Mouse (Mus musculus) heart, embryonic 11.5 days (tissue): ENCODE measurements at regions not wholly inside any gene's neighbourhood (a gene's known extent, or its start where the extent isn't known, plus 50 kb on each side); places are given as distances from the start of the nearest gene placed in this dataset.

Experiments used
- ATAC-seq: fragments of 200-750 bp; cut with Nextera tagmentation; replicated peaks from 2 replicates; pipeline ENCODE4 v1.8.0; 2017; ENCODE audit warnings: moderate library complexity; ENCODE audit not compliant: insufficient number of reproducible peaks, low FRiP score, low TSS enrichment
- H3K27ac ChIP-seq: fragments of 300-500 bp; sonication (generic); 2 replicates; pipeline ENCODE4 v1.5.1; 2014; ENCODE audit warnings: mild to moderate bottlenecking, low read depth, low read length
- H3K27me3 ChIP-seq: fragments of 300-500 bp; sonication (generic); 2 replicates; pipeline ENCODE4 v1.6.1; 2014; ENCODE audit warnings: mild to moderate bottlenecking, low read length, mixed read lengths; ENCODE audit not compliant: control insufficient read depth, insufficient read depth
- H3K36me3 ChIP-seq: fragments of 300-500 bp; sonication (generic); 2 replicates; pipeline ENCODE4 v1.6.1; 2014; ENCODE audit warnings: mild to moderate bottlenecking, low read length, moderate library complexity, mixed read lengths; ENCODE audit not compliant: control insufficient read depth, insufficient read depth
- H3K4me1 ChIP-seq: fragments of 300-500 bp; sonication (generic); 2 replicates; pipeline ENCODE4 v1.6.1; 2014; ENCODE audit warnings: low read length; ENCODE audit not compliant: control insufficient read depth, insufficient read depth
- H3K4me2 ChIP-seq: fragments of 300-500 bp; sonication (generic); 2 replicates; pipeline ENCODE4 v1.6.1; 2014; ENCODE audit warnings: mild to moderate bottlenecking, moderate library complexity
- H3K4me3 ChIP-seq: fragments of 300-500 bp; sonication (generic); 2 replicates; pipeline ENCODE4 v1.5.1; 2014; ENCODE audit warnings: low read depth, low read length
- H3K9ac ChIP-seq: fragments of 300-500 bp; sonication (generic); 2 replicates; pipeline ENCODE4 v1.6.1; 2014; ENCODE audit warnings: mild to moderate bottlenecking, low read depth, low read length, moderate library complexity
- H3K9me3 ChIP-seq: fragments of 300-500 bp; sonication (generic); replicated peaks from 2 replicates; pipeline ENCODE4 v1.6.1; 2016; ENCODE audit warnings: low read length; ENCODE audit not compliant: control insufficient read depth
- WGBS: fragments of 180-500 bp; shearing (Covaris S2); extraction: QIAGEN DNeasy Blood & Tissue Kit; methylation state at CpG from one replicate; pipeline ENCODE4 v1.1.7; 2014; ENCODE audit not compliant: insufficient replicate concordance; 5-methylcytosine and 5-hydroxymethylcytosine counted together

DNA sequence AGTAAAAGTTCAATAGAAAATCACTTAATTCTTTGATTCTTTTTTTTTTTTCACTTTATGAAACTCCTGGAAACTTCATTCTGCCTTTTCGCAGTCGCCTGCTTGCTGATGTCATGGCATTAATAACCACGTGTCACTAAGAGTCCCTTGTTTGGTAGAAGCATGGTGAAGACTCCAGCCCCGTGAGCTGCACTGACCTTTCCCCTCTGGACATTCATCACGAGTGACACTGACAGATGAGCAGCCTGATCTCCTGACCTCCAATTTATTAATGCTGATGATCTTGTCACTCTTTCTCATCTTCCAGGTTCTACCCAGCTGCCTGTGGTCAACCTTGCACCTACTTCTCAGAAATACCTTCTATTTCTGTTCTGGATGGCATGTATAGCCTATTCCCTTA lies 867.1 kb upstream of the Slit2 start:
- H3K4me2 ChIP-seq: no peak overlapping the region
- no peak overlapping the region for H3K4me3 ChIP-seq
- no peak overlapping the region for H3K27ac ChIP-seq
- H3K9me3 ChIP-seq: no peaks in the 10 kb centered on the region
- no peaks in the 10 kb centered on the region for H3K36me3 ChIP-seq
- H3K4me1 ChIP-seq: no peaks in the 10 kb centered on the region
- H3K9ac ChIP-seq: no peak overlapping the region
- no peak for ATAC-seq
- no peaks in the 10 kb centered on the region for H3K27me3 ChIP-seq
- 61% methylated on average over 5 of the region's 5 CpGs for WGBS

DNA sequence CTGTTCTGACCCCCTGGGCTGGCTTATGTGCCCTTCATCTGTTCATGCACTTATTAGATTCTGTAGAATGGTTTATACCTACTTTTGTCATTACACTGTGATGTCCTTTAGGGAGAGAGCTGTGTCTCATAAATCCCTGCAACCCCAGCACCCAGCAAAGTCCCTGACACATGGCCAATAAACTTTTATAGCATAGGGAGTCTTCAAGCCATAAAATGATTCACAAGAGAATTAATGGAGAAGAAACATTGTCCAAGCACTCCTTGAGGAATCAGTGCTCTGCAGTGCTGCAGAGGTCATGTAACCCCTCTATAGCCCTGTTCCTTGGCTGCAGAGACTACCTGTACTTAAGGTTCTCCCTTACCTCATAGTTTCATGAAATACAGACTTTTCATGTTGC lies 887.2 kb upstream of the Slit2 start:
- ATAC-seq: no peak
- Histone ChIP-seq H3K4me3 (no peak overlapping the region), H3K9ac (no peak overlapping the region)

DNA sequence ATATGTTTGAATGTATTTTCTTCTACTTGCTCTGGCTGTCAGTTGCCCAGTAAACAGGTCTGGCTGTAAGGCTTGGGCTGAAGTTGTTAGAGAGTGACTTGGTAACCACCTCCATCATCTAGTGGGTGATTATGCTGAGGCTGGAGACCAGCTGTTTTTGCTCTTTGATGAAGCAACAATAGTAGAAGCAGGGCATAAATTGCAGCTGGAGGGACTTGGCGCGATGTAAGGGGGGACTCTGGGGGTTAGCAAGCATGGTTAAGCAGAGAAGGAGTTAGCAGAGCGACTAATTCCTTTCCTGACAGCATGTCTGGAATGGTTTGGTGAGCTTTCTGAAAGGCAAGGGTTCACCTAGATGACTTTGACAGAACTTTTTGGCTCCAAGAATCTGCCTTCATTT lies 930.0 kb upstream of the Slit2 start:
- Histone ChIP-seq H3K4me1 (no peaks in the 10 kb centered on the region), H3K27me3 (no peaks in the 10 kb centered on the region), H3K36me3 (no peaks in the 10 kb centered on the region), H3K27ac (no peak overlapping the region), H3K9me3 (no peaks in the 10 kb centered on the region), H3K9ac (no peak overlapping the region), H3K4me2 (no peak overlapping the region), H3K4me3 (no peak overlapping the region)
- 73% methylated on average over 3 of the region's 3 CpGs for WGBS
- ATAC-seq: no peak

More for the DNA sequence above, 887.2 kb upstream of the Slit2 start:
- Histone ChIP-seq H3K9me3 (no peaks in the 10 kb centered on the region), H3K4me1 (no peaks in the 10 kb centered on the region), H3K27ac (no peak overlapping the region), H3K27me3 (no peaks in the 10 kb centered on the region), H3K4me2 (no peak overlapping the region), H3K36me3 (no peaks in the 10 kb centered on the region)

DNA sequence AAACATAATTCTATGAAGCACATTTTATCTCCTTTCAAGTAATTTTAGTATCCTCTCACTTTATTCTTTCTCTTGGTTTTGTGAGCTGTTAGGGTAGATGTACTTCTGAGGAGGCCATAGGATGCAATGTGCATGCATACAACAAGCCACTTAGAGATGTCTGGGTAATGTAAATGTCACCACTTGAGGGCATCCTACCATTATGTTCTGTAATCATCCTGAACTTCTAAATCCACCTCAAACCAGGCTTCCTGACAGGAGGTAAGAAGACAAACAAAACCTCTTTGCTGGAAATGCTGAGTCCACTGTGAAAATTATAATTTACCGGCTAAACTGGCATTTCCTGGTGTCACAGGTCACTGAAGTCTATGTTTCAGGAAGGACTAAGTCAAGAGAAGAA lies 946.2 kb upstream of the Slit2 start:
- H3K4me1 ChIP-seq: no peaks in the 10 kb centered on the region
- no peak overlapping the region for H3K9ac ChIP-seq
- H3K36me3 ChIP-seq: no peaks in the 10 kb centered on the region
- WGBS: 30% methylated on average over 1 of the region's 1 CpGs
- H3K4me3 ChIP-seq: no peak overlapping the region
- no peaks in the 10 kb centered on the region for H3K9me3 ChIP-seq
- no peaks in the 10 kb centered on the region for H3K27me3 ChIP-seq
- H3K4me2 ChIP-seq: no peak overlapping the region
- no peak overlapping the region for H3K27ac ChIP-seq
- no peak for ATAC-seq

DNA sequence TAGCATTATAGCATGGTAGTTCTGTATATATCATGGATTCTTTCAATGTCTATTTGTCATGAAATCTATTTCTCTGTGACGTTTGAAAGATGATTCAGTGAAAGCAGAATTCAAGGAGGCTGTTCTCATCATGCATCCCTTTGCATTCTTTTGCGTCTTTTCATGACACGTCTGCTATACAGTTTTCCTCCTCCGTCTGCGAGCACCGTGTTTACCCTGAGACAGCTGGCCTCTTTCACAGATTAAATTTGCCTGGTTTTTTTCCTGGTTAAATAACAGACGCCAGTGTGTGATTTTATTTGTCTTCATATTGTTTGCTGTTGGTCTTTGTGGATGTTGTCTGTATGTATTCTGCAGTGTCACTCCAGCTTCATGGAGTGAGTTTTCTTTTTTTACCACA lies 948.9 kb upstream of the Slit2 start:
- Histone ChIP-seq H3K4me1 (no peaks in the 10 kb centered on the region), H3K27me3 (no peaks in the 10 kb centered on the region), H3K4me3 (no peak overlapping the region), H3K9ac (no peak overlapping the region), H3K4me2 (no peak overlapping the region), H3K36me3 (no peaks in the 10 kb centered on the region), H3K9me3 (no peaks in the 10 kb centered on the region), H3K27ac (no peak overlapping the region)
- ATAC-seq: no peak
- WGBS: 57% methylated on average over 7 of the region's 7 CpGs

DNA sequence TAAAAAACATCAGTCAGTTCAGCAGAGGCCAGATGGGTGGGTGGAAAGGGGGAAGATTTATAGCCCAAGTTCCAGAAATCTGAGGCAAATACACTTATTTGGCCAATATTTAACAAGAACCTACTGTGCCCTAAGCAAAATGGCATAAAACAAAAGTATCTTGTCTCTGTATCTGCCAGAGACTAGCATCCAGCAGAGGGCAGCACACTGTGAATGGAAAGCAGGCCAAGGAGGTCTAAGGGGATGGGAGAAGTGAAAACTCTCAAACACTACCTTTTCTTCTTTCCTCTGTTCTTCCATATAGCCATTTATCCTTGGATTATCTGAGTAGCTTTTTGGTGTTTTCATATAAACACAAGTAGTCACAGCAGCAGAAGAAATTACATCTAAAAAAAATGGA lies 968.6 kb upstream of the Slit2 start:
- H3K27me3 ChIP-seq: no peaks in the 10 kb centered on the region
- no peak overlapping the region for H3K4me3 ChIP-seq
- no peak overlapping the region for H3K9ac ChIP-seq
- no peaks in the 10 kb centered on the region for H3K36me3 ChIP-seq
- no peaks in the 10 kb centered on the region for H3K9me3 ChIP-seq
- no peak for ATAC-seq
- H3K27ac ChIP-seq: no peak overlapping the region
- H3K4me1 ChIP-seq: no peaks in the 10 kb centered on the region
- H3K4me2 ChIP-seq: no peak overlapping the region

DNA sequence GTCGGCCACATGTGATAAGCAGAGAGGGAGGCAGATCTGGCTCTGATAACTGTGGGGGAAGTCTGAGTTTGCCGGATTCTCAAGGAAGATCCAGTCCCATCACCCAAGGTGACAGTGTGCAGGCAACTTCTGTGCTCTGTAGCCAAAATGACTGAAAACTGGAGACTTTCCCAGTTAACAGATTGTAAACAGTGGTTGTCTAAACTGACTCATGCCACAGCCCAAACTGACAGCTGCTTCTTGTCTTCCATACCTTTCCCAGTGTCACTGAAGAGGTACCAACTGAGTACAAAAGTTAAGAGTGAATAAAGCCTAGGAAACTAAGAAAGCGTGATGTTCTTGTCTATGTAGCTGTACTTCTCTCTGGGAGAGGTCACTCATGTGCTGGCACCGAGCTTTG lies 990.4 kb upstream of the Slit2 start:
- Histone ChIP-seq H3K4me2 (no peak overlapping the region), H3K27ac (no peak overlapping the region), H3K27me3 (no peaks in the 10 kb centered on the region), H3K9ac (no peak overlapping the region), H3K9me3 (no peaks in the 10 kb centered on the region), H3K4me1 (no peaks in the 10 kb centered on the region), H3K36me3 (no peaks in the 10 kb centered on the region), H3K4me3 (no peak overlapping the region)
- no peak for ATAC-seq
- WGBS: 36% methylated on average over 4 of the region's 4 CpGs

DNA sequence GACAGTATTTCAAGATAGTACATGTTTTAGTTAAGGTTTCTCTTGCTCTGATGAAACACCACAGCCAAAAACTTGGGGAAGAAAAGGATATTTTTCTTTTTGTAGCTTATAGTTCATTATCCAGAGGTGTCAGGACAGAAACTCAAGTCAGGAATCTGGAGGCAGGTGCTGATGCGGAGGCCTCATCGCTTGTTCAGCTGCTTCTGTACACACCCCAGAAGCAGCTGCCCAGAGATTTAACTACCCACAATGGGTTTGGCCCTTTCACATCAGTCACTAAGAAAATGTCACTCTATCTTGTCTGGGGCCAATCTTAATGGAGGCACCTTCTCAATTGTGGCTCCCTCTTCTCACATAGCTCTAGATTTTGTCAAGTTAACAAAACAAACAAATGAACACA lies 996.4 kb upstream of the Slit2 start:
- Histone ChIP-seq H3K9ac (no peak overlapping the region), H3K4me3 (no peak overlapping the region), H3K9me3 (no peaks in the 10 kb centered on the region), H3K27me3 (no peaks in the 10 kb centered on the region), H3K4me1 (no peaks in the 10 kb centered on the region), H3K36me3 (no peaks in the 10 kb centered on the region), H3K4me2 (no peak overlapping the region), H3K27ac (no peak overlapping the region)
- WGBS: 82% methylated on average over 2 of the region's 2 CpGs
- no peak for ATAC-seq

DNA sequence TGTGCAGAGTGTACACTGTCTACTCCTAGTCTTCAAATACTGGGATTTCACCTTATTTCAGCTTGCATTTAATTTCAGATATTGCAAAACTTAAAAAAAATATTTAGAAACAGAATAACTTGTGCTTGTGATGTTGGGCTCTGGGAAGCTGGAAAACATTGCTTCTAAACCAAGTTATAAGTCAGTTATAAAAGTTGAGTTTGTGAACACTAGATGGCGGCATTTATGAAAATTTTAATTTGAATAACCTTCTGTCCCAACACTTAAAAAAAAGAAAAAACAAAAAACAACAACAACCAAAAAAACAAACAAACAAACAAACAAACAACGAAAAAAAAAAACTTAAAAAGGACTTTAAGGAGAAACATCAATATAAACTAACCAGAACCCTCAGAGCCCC lies 1002.6 kb upstream of the Slit2 start:
- WGBS: 69% methylated on average over 2 of the region's 2 CpGs
- no peaks in the 10 kb centered on the region for H3K9me3 ChIP-seq
- no peaks in the 10 kb centered on the region for H3K27me3 ChIP-seq
- no peak overlapping the region for H3K4me3 ChIP-seq
- no peaks in the 10 kb centered on the region for H3K4me1 ChIP-seq
- no peak for ATAC-seq
- H3K27ac ChIP-seq: no peak overlapping the region
- no peak overlapping the region for H3K4me2 ChIP-seq
- no peak overlapping the region for H3K9ac ChIP-seq
- H3K36me3 ChIP-seq: no peaks in the 10 kb centered on the region
